Mouse (Mus musculus): ENCODE results near the gene Polr3gl.

Gene Polr3gl

GRCm38 (mm10) chr3:96598156-96599068 is 4.4 kb upstream of the Polr3gl start:
- peak; percentile 70 for DNase-seq (ENCODE audit: low read depth, low spot score)

- DNase-seq (ENCODE audit: low read depth, low spot score) = peak; percentile 52
These were observed 3.5 kb upstream of the Polr3gl start for GRCm38 (mm10) chr3:96597435-96597891.

GRCm38 (mm10) chr3:96596855-96597254 is 2.9 kb upstream of the Polr3gl start:
- no peak for DNase-seq (ENCODE audit: low read depth, low spot score)

- no peak for DNase-seq (ENCODE audit: low read depth, low spot score)
These were observed 2.3 kb upstream of the Polr3gl start, which contains the start of gene Ankrd34a for GRCm38 (mm10) chr3:96596228-96596707. TSS of gene Ankrd34a (plus strand) at chr3:96596636.

DNA sequence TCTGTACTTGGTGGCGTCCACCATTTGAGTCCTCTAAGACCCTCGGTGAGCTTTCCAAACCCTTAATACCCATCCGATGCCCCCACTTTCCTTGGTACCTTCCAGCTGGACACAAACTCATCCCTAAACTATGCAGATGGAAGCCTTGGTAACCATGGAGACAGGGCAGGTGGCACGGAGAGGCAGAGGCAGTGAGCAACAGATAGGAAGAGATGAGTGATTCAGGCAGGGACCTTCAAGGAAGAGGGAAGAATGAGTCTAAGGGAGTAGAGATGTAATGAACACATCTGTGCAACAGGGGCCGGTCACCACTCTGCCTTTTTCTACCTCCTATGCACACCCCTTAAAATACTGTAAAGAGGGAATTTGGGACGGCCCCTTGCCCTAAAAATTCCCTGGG is 1.7 kb upstream of the Polr3gl start:
- DNase-seq (ENCODE audit: low read depth, low spot score) = no peak

DNA sequence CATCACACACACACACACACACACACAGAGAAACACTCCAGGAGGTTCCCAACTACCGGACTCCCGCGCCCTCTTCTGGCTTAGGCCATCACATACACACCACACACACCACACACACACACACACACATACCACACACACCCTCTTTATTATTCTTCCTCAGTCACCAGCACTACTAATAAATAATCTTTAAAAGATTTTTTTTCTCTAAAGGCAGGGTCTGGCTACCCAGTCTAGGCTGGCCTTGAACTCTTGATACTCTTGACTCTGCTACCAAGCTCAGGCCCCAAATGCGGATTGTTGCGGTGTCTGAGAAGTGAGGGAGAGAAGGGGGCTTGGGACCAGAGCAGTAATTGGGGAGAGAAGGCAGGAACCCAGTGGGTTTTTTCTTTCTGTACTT is 870 bp upstream of the Polr3gl start:
- no peak for DNase-seq (ENCODE audit: low read depth, low spot score)

DNA sequence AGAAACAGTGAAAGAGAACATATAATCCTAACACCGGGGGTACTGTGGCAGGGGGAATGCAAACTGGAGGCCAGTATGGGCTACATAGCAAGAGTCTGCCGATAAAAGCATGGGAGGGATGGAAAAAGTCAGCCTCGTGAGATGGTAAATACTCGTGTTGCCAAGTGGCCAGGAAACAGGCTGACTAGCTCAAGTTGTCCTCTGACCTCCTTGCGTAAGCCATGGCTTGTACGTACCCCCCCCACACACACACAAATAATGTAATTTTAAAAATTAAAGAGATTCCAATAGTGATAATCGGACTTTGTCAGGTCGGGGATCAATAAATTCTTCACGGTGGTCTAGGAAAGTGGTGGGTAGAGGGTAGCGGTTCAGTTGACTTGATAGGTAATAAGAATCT is 607 bp downstream of the Polr3gl start:
- no peak for DNase-seq (ENCODE audit: low read depth, low spot score)

DNA sequence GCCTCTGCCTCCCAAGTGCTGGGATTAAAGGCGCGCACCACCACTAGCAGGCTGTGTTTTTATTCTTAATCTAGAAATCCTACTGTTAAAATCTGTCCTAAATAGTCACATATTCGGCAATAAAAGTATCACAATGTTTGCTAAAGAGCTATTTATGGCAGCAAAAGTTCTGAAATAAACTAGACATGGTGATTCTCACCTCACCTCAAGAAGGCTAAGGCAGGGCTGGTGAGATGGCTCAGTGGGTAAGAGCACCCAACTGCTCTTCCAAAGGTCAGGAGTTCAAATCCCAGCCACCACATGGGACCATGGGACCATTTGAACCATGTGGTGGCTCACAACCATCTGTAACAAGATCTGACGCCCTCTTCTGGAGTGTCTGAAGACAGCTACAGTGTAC is 3.3 kb downstream of the Polr3gl start:
- no peak for DNase-seq (ENCODE audit: low read depth, low spot score)

DNA sequence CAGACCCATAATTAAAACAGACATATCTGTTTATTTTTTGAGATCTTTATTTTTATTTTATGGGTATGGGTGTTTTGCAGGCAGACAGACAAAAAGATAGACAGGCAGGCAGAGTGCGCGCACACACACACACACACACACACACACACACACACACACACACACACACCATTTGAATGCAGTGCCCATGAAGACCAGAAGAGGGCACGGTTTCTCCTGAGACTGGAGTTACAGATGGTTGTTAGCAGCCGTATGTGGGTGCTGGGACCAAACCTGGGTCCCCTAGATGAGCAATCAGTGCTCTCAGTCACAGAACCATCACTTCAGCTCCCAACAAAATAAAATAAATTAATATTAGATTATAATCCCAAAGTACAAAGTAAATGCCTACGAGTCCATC is 10.6 kb downstream of the Polr3gl start:
- DNase-seq (ENCODE audit: low read depth, low spot score) = no peak

DNA sequence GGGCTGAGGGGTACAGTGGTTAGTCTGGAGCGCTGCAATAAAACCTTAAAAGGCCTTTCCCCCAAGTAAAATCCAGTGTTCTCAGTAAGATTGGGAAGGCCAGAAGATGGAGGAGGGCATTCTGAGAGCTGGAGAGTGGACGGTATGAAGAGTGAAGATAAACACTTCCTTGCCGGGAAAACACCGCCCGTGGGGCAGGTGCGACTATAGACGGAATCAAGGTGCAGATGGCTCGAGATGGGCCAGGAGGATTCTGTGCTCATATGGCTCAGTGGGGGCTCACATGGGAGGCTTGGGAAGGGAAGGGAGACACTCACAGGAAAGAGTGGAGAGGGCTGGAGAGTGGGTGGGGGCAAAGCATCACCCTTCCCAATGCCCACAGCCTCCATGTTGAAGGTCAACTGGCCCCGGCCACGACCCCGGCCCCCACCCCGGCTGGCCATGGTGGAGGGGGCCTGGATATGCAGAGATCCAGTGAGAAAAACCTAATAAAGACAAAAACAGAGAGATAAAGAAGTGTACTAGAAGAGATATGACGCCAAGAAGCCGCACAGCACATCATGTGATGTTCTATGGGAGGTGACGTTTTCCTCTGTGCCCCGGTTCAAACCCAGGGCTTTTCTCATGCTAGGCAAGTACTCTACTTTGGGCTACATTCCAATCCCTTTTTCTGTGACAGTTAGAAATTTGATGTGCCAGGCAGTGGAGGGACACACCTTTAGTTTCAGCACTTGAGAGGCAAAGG is 12.0 kb downstream of the Polr3gl start:
- no peak for DNase-seq (ENCODE audit: low read depth, low spot score)

DNA sequence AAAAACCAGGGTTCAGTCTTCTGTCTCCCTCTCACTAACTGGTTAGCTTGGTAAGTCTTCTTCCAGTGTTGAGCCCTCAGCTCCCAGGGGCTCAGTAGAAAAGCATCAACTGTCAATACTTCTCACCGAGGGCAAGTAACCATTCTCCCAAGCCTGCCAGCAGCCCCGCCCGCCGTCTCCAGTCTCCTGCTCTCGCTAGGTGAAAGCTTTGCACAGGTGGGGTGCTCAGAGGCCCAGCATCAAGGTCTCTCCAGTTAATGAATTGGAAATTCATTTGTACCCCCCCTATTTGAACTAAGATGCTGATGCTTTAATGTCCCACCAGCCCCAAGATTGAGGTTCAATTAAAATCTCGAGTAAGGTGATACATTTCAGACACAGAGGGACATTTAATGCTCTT is 12.8 kb downstream of the Polr3gl start:
- no peak for DNase-seq (ENCODE audit: low read depth, low spot score)

GRCm38 (mm10) chr3:96579885-96580454 is 14.0 kb downstream of the Polr3gl start:
- peak; percentile 95 for DNase-seq (ENCODE audit: low read depth, low spot score)

DNA sequence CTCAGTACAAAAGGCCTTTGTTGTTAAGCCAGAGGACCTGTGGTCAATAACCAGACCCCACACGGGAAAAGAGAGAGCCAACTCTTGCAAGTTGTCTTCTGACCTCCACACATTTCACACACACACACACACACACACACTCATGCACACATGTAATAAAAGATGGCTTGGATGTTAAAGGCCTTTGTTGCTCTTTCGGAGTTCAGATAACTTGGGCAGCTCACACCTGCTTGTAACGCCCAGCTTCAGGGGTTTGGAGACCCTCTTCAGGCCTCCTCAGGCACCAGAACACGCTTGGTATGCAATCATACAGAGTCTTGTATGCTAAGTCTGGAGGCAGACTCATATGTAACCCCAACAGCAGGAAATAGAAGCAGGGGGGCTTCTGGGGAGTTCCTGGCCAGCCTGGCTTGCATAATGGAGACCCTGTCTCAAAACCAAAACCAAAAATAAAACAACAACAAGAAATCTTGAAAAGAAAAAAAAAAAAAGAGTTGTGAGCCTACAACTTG is 14.7 kb downstream of the Polr3gl start:
- no peak for DNase-seq (ENCODE audit: low read depth, low spot score)

DNA sequence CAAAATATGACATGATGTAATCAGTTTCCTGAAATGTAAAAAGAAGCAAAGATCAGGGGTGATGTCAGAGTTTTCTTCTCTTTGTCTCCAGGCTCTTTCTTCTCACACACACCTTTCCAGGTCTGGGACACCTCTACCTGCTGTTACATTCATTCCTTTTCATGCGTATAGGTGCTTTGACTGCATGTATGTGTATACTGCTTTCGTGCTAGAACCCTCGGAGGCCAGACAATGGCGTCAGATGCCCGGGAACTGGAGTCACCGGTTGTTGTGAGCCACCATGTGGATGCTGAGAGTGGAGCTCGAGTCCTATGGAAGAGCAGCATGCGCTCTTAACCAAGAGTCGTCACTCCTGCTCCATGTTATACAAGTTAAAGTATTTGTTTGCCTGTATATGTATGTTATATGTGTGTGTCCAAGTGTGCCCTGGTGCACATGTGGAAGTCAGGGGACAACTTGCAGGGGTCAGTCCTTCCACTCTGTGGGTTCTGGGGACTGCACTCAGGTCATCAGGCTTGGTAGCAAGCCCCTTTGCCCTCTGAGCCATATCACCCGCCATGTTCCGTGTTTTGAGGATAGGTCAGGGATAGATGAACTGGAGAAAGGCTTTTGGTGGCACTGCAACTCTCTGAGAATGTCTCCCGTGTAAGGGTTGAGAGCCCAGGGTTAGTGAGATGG is 15.3 kb downstream of the Polr3gl start:
- DNase-seq (ENCODE audit: low read depth, low spot score) = no peak

DNA sequence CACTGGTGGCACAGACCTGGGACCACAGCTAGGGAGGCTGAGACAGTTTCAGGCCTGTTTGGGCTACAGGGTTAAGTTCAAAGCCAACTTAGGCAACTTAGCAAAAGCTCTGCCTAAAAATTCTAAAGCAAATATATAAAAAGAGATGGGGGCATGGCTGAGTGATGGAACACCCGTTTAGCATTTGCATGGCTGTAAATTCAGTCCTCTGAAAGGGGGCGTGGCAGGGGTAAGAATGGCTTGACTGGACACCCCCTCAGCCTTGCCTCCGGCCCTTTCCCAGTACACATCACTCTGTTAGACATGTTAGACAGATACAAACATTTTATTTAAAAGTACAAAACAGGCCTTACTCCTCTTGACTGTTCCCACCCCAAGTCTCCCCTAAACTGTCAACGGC is 16.4 kb downstream of the Polr3gl start:
- DNase-seq (ENCODE audit: low read depth, low spot score) = peak; percentile 80

- peak; percentile 99 for DNase-seq (ENCODE audit: low read depth, low spot score)
These were observed 17.1 kb downstream of the Polr3gl start, which contains the start of gene Gm16253 for GRCm38 (mm10) chr3:96576690-96577541. TSS of gene Gm16253 (plus strand) at chr3:96576984.

DNA sequence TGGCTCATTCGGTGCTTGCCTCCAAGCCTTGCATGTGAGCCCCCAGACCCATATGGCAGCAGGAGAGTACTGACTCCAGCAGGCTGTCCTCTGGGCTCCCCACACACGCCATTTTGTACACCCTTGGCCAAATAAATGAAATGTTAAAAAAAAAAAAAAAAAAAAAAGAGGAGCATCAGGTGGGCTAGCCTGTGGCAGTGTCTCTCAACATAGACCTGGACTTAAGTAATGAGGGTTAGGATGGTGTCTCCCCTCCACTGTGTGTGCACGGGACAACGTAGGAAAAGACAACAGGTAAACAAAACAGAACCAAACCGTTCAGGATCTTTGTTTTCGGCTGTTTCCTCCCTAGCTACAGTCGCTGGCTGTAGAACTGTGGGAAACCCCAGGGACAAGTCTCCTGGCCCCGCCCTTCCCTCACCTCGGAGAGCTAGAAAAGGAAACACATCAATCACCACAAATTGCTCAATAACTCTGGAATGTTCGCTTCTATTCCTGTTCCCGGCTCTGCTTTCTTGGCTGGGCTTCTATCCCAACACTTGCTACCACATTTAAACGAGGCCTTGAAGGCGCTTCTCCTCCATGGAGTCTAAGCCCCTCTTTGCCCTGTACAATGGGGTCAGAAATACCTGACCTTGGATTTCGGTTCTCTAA is 17.8 kb downstream of the Polr3gl start:
- peak; percentile 83 for DNase-seq (ENCODE audit: low read depth, low spot score)

DNA sequence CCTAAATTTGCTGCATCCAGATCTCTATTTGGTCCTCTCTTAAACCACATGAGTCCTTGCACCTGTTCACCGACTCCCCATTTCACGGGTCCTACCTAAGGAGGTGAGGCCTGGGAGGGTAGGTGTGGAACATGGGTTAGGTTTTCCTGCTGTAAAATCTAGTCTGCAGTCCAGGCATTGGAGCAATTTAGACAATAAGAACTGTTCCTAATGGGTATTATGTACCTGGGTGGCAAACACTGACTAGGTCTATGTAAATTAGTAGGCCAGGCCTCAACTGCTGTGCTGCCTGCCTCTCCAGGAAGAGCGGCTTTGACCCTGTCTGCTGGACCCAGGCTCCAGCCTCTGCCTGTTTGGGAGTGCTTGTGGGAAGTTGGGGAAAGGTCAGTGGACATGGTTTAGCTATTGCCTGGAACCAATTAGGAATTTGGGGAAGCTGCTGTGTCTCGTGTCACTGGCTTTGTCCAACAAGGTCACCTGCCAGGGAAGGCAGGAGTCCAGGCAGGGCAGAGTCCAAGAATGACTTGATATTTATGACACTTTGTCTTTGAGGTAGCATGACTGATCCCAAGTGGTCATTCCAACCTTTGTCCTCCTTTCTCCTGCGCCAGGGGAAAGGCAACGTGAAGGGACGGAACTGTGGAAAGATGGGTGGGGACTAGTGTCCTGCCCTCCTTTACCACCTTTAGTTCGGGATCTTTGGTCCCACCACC is 18.6 kb downstream of the Polr3gl start:
- no peak for DNase-seq (ENCODE audit: low read depth, low spot score)
